Mouse (Mus musculus) hindlimb bud, embryonic 11.5 days (tissue): ENCODE measurements around the gene Amer3.
"Not testable (repeated sequence)": the region's sequence is repeated elsewhere in the genome, so short reads cannot be mapped to it uniquely, and the experiment has no call there.

Experiments used
- DNase-seq: peaks from one replicate; pipeline ENCODE4 v3.0.0-alpha.2; 2012; ENCODE audit warnings: low read depth, low spot score; ENCODE audit errors: extremely low spot score

Gene Amer3

GRCm38 (mm10) chr1:34578851-34579781 lies at the start of gene Amer3:
Gene Amer3 (plus strand): TSS chr1:34579657.
- DNase-seq, result no peak

GRCm38 (mm10) chr1:34534574-34534973 lies 44.9 kb upstream of the Amer3 start:
- DNase-seq, result not testable (repeated sequence)

GRCm38 (mm10) chr1:34535043-34535698 lies 44.3 kb upstream of the Amer3 start, which contains the start of gene Cfc1:
Gene Cfc1 (plus strand): TSS chr1:34535648.
- not testable (repeated sequence) for DNase-seq

- no peak for DNase-seq
Observed at GRCm38 (mm10) chr1:34536291-34536766, 43.1 kb upstream of the Amer3 start.

- DNase-seq, result no peak
Observed at GRCm38 (mm10) chr1:34536767-34537485, 42.5 kb upstream of the Amer3 start.

GRCm38 (mm10) chr1:34547074-34547473 lies 32.4 kb upstream of the Amer3 start:
- DNase-seq, result no peak

GRCm38 (mm10) chr1:34553690-34554089 lies 25.8 kb upstream of the Amer3 start:
- no peak for DNase-seq

GRCm38 (mm10) chr1:34554275-34554674 lies 25.2 kb upstream of the Amer3 start:
- DNase-seq, result no peak

GRCm38 (mm10) chr1:34560843-34561242 lies 18.6 kb upstream of the Amer3 start, which contains the start of gene Prss40:
Gene Prss40 (minus strand): TSS chr1:34560943.
- no peak for DNase-seq

- DNase-seq, result no peak
Observed at GRCm38 (mm10) chr1:34564383-34565045, 14.9 kb upstream of the Amer3 start.

GRCm38 (mm10) chr1:34568120-34568519 lies 11.3 kb upstream of the Amer3 start:
- no peak for DNase-seq

GRCm38 (mm10) chr1:34569876-34570275 lies 9.6 kb upstream of the Amer3 start:
- no peak for DNase-seq

- no peak for DNase-seq
Observed at GRCm38 (mm10) chr1:34571431-34571830, 8.0 kb upstream of the Amer3 start.

GRCm38 (mm10) chr1:34573221-34573620 lies 6.2 kb upstream of the Amer3 start:
- no peak for DNase-seq

GRCm38 (mm10) chr1:34579782-34580356 lies 412 bp downstream of the Amer3 start:
- no peak for DNase-seq

- no peak for DNase-seq
Observed at GRCm38 (mm10) chr1:34582218-34582617, 2.8 kb downstream of the Amer3 start.

- no peak for DNase-seq
Observed at GRCm38 (mm10) chr1:34583821-34584263, 4.4 kb downstream of the Amer3 start.

- DNase-seq, result no peak
Observed at GRCm38 (mm10) chr1:34584736-34585135, 5.3 kb downstream of the Amer3 start.

- no peak for DNase-seq
Observed at GRCm38 (mm10) chr1:34587298-34588096, 8.0 kb downstream of the Amer3 start.
